Mouse (Mus musculus): ENCODE measurements around the gene Samd4b. TPM values are rescaled to one million over a fixed set of nuclear protein-coding genes. Genes with fewer than 3 reads are reported as not detected.

The Samd4b gene
- polyA plus RNA-seq, 2 experiments = 33.0 to 82.0 TPM

GRCm38 (mm10) chr7:28582841-28583240 is 15.1 kb downstream of the Samd4b start:
- no peak overlapping the region for H3K9ac ChIP-seq (ENCODE audit: low read depth, low read length, severe bottlenecking)
- H3K4me2 ChIP-seq (replicated peaks; ENCODE audit: low read depth, low read length, severe bottlenecking) = no peak overlapping the region
- ATAC-seq (ENCODE audit: low FRiP score, low read depth) (no peak), DNase-seq (ENCODE audit: low spot score) (no peak)
- no peaks in the 10 kb centered on the region for H3K36me3 ChIP-seq (ENCODE audit: control insufficient read depth, insufficient read depth, low read length)
- H3K9me3 ChIP-seq (ENCODE audit: control insufficient read depth, low read length) = no peaks in the 10 kb centered on the region
- no peak for TF ChIP-seq POLR2A (IDR thresholded peaks at IDR 0.05; ENCODE audit: borderline replicate concordance, extremely low read depth, insufficient read depth, insufficient read length)
- 88% methylated on average over 11 of the region's 11 CpGs for WGBS
- H3K27ac ChIP-seq (replicated peaks; ENCODE audit: low read depth, low read length) = no peak overlapping the region
- H3K27me3 ChIP-seq (ENCODE audit: control insufficient read depth, insufficient read depth, low read length) = no peaks in the 10 kb centered on the region
- H3K4me3 ChIP-seq (replicated peaks; ENCODE audit: low read length) = no peak overlapping the region
- peaks cover 20% of the 10 kb centered on the region for H3K4me1 ChIP-seq (ENCODE audit: control insufficient read depth, insufficient read depth, low read length)

GRCm38 (mm10) chr7:28581721-28582120 is 16.2 kb downstream of the Samd4b start:
- peaks cover 19% of the 10 kb centered on the region for H3K4me1 ChIP-seq (ENCODE audit: control insufficient read depth, insufficient read depth, low read length)
- DNase-seq (ENCODE audit: low spot score) = no peak
- WGBS = 81% methylated on average over 4 of the region's 4 CpGs

GRCm38 (mm10) chr7:28579826-28580225 is 18.1 kb downstream of the Samd4b start:
- H3K4me1 ChIP-seq (ENCODE audit: control insufficient read depth, insufficient read depth, low read length) = peaks cover 16% of the 10 kb centered on the region
- WGBS = 73% methylated on average over 5 of the region's 5 CpGs
- no peaks in the 10 kb centered on the region for H3K9me3 ChIP-seq (ENCODE audit: control insufficient read depth, low read length)
- no peak overlapping the region for H3K4me3 ChIP-seq (replicated peaks; ENCODE audit: low read length)
- no peak overlapping the region for H3K9ac ChIP-seq (ENCODE audit: low read depth, low read length, severe bottlenecking)
- no peak for DNase-seq (ENCODE audit: low spot score)
- no peak overlapping the region for H3K27ac ChIP-seq (replicated peaks; ENCODE audit: low read depth, low read length)
- H3K36me3 ChIP-seq (ENCODE audit: control insufficient read depth, insufficient read depth, low read length) = no peaks in the 10 kb centered on the region
- H3K27me3 ChIP-seq (ENCODE audit: control insufficient read depth, insufficient read depth, low read length) = no peaks in the 10 kb centered on the region
- ATAC-seq (ENCODE audit: low FRiP score, low read depth) = no peak
- no peak for TF ChIP-seq POLR2A (IDR thresholded peaks at IDR 0.05; ENCODE audit: borderline replicate concordance, extremely low read depth, insufficient read depth, insufficient read length)
- no peak overlapping the region for H3K4me2 ChIP-seq (replicated peaks; ENCODE audit: low read depth, low read length, severe bottlenecking)

More at GRCm38 (mm10) chr7:28581721-28582120, 16.2 kb downstream of the Samd4b start:
- no peak for ATAC-seq (ENCODE audit: low FRiP score, low read depth)
- Histone ChIP-seq H3K4me3 (replicated peaks; ENCODE audit: low read length) (no peak overlapping the region), H3K27me3 (ENCODE audit: control insufficient read depth, insufficient read depth, low read length) (no peaks in the 10 kb centered on the region), H3K9ac (ENCODE audit: low read depth, low read length, severe bottlenecking) (no peak overlapping the region), H3K36me3 (ENCODE audit: control insufficient read depth, insufficient read depth, low read length) (no peaks in the 10 kb centered on the region), H3K9me3 (ENCODE audit: control insufficient read depth, low read length) (no peaks in the 10 kb centered on the region), H3K27ac (replicated peaks; ENCODE audit: low read depth, low read length) (no peak overlapping the region), H3K4me2 (replicated peaks; ENCODE audit: low read depth, low read length, severe bottlenecking) (no peak overlapping the region)
- no peak for TF ChIP-seq POLR2A (IDR thresholded peaks at IDR 0.05; ENCODE audit: borderline replicate concordance, extremely low read depth, insufficient read depth, insufficient read length)

GRCm38 (mm10) chr7:28578543-28579053 is 19.3 kb downstream of the Samd4b start:
- H3K9me3 ChIP-seq (ENCODE audit: control insufficient read depth, low read length) = no peaks in the 10 kb centered on the region
- WGBS = 67% methylated on average over 5 of the region's 5 CpGs
- no peak overlapping the region for H3K27ac ChIP-seq (replicated peaks; ENCODE audit: low read depth, low read length)
- ATAC-seq (ENCODE audit: low FRiP score, low read depth) (no peak), DNase-seq (ENCODE audit: low spot score) (no peak)
- H3K4me2 ChIP-seq (replicated peaks; ENCODE audit: low read depth, low read length, severe bottlenecking) = no peak overlapping the region
- no peaks in the 10 kb centered on the region for H3K27me3 ChIP-seq (ENCODE audit: control insufficient read depth, insufficient read depth, low read length)
- H3K36me3 ChIP-seq (ENCODE audit: control insufficient read depth, insufficient read depth, low read length) = no peaks in the 10 kb centered on the region
- no peak for TF ChIP-seq POLR2A (IDR thresholded peaks at IDR 0.05; ENCODE audit: borderline replicate concordance, extremely low read depth, insufficient read depth, insufficient read length)
- H3K4me3 ChIP-seq (replicated peaks; ENCODE audit: low read length) = no peak overlapping the region
- H3K9ac ChIP-seq (ENCODE audit: low read depth, low read length, severe bottlenecking) = no peak overlapping the region
- peaks cover 16% of the 10 kb centered on the region for H3K4me1 ChIP-seq (ENCODE audit: control insufficient read depth, insufficient read depth, low read length)

GRCm38 (mm10) chr7:28577826-28578542 is 20.0 kb downstream of the Samd4b start:
- Histone ChIP-seq H3K4me3 (replicated peaks; ENCODE audit: low read length) (no peak overlapping the region), H3K9ac (ENCODE audit: low read depth, low read length, severe bottlenecking) (no peak overlapping the region), H3K9me3 (ENCODE audit: control insufficient read depth, low read length) (no peaks in the 10 kb centered on the region), H3K4me1 (ENCODE audit: control insufficient read depth, insufficient read depth, low read length) (peaks cover 16% of the 10 kb centered on the region), H3K4me2 (replicated peaks; ENCODE audit: low read depth, low read length, severe bottlenecking) (no peak overlapping the region), H3K36me3 (ENCODE audit: control insufficient read depth, insufficient read depth, low read length) (no peaks in the 10 kb centered on the region), H3K27me3 (ENCODE audit: control insufficient read depth, insufficient read depth, low read length) (no peaks in the 10 kb centered on the region), H3K27ac (replicated peaks; ENCODE audit: low read depth, low read length) (no peak overlapping the region)
- no peak for TF ChIP-seq POLR2A (IDR thresholded peaks at IDR 0.05; ENCODE audit: borderline replicate concordance, extremely low read depth, insufficient read depth, insufficient read length)
- ATAC-seq (ENCODE audit: low FRiP score, low read depth) (no peak), DNase-seq (ENCODE audit: low spot score) (no peak)
- 74% methylated on average over 9 of the region's 9 CpGs for WGBS
